Mouse (Mus musculus) small intestine, adult 2 months (tissue): ENCODE measurements at regions not wholly inside any gene's neighbourhood (a gene's known extent, or its start where the extent isn't known, plus 50 kb on each side); places are given as distances from the start of the nearest gene placed in this dataset.
A peak's percentile ranks its signal among the peaks of the same experiment; 100 is the strongest.

ENCODE experiments used
- CTCF ChIP-seq: fragments of 200-500 bp; IDR thresholded peaks from 2 replicates; pipeline ENCODE4 v1.5.1; 2012; ENCODE audit warnings: low read depth, mild to moderate bottlenecking, control low read depth, inconsistent platforms, low read length, moderate library complexity, mixed read lengths; ENCODE audit not compliant: insufficient replicate concordance, insufficient read length; ENCODE audit errors: extremely low read depth
- POLR2A ChIP-seq: fragments of 200-500 bp; IDR thresholded peaks from 2 replicates; pipeline ENCODE4 v1.6.1; 2012; ENCODE audit warnings: low read depth, mild to moderate bottlenecking, control low read depth, inconsistent platforms, low read length, moderate library complexity

- TF ChIP-seq POLR2A = no peak
- TF ChIP-seq CTCF = peak; percentile 36; the same call in 1 of the 2 replicates
Observed at GRCm38 (mm10) chr4:124130946-124131345, 213.1 kb upstream of the 4930535I16Rik start.
